Mouse (Mus musculus): ENCODE measurements at regions not wholly inside any gene's neighbourhood (a gene's known extent, or its start where the extent isn't known, plus 50 kb on each side); places are given as distances from the start of the nearest gene placed in this dataset.

GRCm38 (mm10) chr8:103244658-103245057 lies 459.2 kb upstream of the Cdh11 start:
- TF ChIP-seq CTCF (IDR thresholded peaks at IDR 0.05; ENCODE audit: control insufficient read depth, insufficient read depth, insufficient read length) (no peak), FOSL1 (IDR thresholded peaks at IDR 0.05; ENCODE audit: insufficient read depth, low read length, poor library complexity, severe bottlenecking) (no peak), USF1 (IDR thresholded peaks at IDR 0.05; ENCODE audit: low read depth) (no peak)

All from C2C12 (cell line).